Mouse (Mus musculus) heart, adult 18-20 months (tissue): ENCODE measurements at regions not wholly inside any gene's neighbourhood (a gene's known extent, or its start where the extent isn't known, plus 50 kb on each side); places are given as distances from the start of the nearest gene placed in this dataset.

Experiments used
- DNase-seq, 2 experiments: peaks; one replicate each; pipeline ENCODE4 v3.0.0; 2021 to 2022; ENCODE audit warnings: mixed read lengths in 1 of 2

DNA sequence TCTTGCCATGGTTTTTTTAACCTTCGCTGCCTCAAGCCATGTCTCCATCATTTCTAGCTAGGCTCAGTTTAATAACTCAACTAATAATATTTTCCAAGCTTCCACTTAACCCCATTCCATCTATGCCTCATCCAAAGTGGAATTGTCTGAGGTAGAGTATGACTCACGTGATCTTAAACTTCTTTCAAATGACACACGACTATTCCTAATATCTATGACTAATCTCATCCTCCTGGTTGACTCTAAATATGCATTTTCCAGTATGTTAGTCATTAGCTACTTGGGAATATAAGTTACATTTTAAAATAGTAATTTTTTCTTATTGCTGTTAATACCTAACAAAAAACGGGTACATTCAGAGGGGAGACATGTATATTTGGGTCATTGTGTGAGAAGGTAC lies 524.8 kb upstream of the Pappa start:
- no peak for DNase-seq

DNA sequence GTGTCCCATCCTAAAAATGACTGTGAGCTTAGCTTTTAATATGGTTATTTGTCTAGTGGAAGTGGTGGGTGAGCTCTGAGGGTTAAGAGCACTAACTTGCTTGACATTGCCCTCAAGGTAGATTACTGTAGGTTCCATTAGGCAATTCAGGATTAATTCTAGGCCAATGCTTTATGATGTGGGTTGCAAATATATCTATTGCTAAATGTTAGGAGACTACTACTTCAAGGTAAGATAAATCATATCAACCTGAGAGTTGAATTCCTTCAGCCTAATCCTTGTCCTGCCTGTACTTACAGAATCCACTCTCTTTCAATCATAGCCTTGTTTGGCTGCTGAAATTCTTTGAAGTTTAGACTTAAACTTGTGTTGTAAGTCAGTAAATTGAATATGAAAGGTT lies 501.2 kb upstream of the Pappa start:
- no peak for DNase-seq

GRCm38 (mm10) chr4:64632189-64632588 lies 491.8 kb upstream of the Pappa start:
- no peak for DNase-seq

DNA sequence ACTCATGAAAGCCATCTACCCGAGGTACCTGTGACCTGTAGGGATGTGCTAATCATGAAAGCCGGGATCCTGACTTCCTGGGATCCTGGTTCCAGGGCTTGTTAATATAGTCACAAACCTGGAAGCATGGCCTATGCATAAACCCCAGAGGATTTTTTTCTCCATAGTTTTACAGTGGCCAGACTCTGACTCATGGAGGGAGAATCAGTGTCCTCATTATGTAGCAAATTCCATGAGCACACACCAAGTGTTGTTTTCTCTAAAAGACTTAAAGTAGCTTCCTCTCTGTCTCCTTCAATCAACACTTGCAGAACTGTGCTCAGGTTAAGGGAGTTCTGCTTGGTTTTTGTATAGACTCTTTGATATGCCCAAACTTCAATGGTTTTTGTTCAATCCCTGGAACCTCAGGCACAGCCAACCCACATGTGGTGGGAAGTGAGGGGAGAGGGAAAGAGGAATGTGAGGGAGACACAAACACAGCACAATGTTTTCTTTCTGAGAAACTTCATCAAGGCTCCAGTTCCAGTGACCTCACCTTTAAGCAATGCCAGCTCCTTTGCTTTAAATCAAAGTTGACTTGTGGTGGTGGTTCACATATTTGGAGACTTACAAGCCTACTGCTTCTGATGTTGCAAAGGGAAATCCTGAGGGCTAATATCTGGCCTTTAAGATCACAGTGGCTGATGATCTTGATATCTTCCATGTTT lies 488.6 kb upstream of the Pappa start:
- no peak for DNase-seq

DNA sequence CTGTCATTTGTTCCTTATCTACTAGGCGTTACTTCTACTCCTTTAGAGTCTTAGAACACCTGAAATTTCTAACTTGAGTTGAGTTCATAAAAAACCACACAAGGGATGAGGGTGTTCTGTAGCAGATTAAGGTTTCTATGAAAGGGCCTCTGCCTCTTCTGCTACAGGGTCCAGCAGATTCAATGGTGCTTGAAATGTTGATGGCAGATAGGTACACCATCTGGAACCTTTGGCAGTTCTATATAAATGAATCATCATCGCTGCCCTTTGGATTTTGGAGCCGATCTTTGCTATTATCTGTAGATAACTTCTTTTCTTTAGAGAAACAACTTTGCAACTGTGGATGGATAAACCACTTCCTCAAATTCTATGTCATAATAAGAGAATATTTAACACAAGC lies 483.9 kb upstream of the Pappa start:
- no peak for DNase-seq

GRCm38 (mm10) chr4:64640976-64641375 lies 483.0 kb upstream of the Pappa start:
- DNase-seq = no peak

GRCm38 (mm10) chr4:64645141-64645540 lies 478.8 kb upstream of the Pappa start:
- no peak for DNase-seq

DNA sequence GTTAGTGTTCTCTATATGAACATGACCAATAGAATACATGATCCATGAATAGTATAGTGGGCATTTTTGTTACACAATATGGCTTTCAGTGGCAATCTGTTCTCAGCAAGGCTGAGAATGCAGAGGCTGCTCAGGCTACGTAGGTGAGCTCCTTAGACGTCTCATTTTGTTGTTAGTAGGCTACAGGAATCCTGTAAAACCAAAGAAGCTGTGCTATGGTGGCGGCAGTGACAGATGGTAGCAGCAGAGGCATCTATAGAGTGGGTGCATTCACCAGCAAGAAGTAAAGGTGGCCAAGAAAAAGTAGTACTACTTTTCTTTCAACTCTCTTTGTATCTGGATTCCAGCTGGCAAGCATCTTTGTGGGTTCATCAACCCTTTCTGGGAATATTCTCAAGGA lies 469.8 kb upstream of the Pappa start:
- no peak for DNase-seq

DNA sequence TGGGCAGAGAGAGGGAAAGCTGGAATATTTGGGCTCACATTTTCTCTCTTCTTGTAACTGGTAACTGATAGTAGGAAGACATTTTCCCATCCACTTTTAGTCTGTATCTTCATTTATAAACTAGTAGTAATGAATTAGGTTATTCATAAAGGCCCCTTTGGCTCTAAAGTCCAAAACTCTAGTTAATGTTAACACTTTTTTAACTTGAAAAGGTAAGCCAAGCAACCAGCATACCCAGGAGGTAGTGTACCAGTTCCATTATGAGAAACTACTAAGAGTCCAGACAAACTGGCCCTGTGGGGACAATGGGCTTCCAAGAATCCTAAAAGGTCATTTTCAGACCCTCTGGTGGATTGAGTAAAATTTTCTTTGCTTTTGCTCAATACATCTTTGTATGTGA lies 468.4 kb upstream of the Pappa start:
- no peak for DNase-seq

GRCm38 (mm10) chr4:64663722-64664121 lies 460.3 kb upstream of the Pappa start:
- no peak for DNase-seq

DNA sequence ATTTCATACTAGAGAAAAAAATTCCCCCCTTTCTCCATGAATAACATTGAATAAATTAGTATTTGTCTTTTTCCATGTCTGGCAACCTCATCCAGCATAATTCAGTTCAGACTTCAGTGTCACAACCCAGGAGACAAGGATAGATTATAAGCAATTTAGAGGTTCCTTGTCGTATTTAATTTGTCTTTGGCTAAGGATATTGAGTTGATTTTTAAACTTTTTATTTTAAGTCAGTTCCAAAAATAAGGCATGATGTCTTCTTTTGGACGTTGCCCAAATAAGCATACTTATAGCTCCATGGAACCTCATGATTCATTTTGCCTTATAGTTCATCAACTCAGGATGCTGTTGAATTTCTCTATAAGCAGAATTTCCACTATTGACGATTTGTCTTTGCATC lies 456.0 kb upstream of the Pappa start:
- no peak for DNase-seq

DNA sequence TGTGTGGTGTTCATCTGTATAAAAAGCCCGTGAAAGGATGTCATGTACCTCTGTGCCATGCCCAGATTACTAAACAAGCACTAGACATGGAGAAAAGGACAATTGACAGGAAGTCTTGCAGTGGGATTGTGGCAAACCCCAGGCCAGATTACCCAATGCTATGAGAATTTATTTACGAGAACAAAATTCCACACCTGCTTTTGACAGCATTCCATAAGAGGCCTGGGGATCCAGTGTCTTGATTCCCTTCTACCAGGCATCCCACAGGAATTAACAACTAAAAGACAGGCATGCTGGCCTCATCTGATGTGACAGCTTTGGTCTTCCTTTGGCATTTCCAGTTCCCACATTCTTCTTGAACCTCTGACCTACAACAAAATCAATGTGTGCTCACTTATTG lies 454.3 kb upstream of the Pappa start:
- DNase-seq = no peak

DNA sequence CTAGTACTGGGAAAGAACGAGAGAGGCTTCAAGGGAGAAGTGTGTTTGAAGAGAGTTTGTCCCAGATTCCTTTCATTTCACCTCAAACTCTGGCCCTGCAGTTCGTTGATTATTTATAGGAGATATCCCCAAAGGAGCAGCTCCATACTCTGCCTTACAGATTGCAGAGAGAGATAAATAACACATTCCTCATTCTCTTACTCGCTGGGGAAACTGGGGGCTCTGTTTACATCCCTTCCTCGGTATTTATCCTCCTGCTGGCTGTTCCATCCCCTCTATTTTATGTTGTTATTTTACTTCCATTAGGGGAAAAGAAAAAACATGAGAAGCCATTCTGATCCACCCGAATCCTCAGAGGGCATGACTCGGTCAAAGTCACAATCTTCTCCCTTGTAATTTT lies 447.5 kb upstream of the Pappa start:
- no peak for DNase-seq

- DNase-seq = no peak
Measured at GRCm38 (mm10) chr4:64676881-64677280, 447.1 kb upstream of the Pappa start.

DNA sequence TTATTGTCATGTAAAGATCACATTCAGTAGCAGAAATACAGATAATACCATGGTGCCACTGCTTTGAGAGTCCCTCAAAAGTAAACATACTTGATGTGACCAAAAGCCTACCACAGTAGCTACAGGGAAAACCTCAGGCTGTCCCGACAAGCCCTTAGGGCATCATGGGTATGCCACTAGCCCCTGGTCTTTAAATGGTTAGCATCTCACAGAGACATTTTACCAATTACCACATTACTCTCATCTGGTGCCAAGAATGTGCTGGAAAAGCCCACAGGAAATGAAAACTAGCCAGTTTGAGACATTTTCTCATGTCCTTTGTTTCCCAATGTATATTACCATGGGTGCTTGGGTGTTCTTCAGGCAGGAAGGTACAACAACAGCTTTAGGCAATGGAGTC lies 439.3 kb upstream of the Pappa start:
- DNase-seq = no peak

GRCm38 (mm10) chr4:64696134-64696533 lies 427.8 kb upstream of the Pappa start:
- no peak for DNase-seq

- DNase-seq = no peak
Measured at GRCm38 (mm10) chr4:64723296-64723695, 400.7 kb upstream of the Pappa start.

- no peak for DNase-seq
Measured at GRCm38 (mm10) chr4:64724851-64725250, 399.1 kb upstream of the Pappa start.

DNA sequence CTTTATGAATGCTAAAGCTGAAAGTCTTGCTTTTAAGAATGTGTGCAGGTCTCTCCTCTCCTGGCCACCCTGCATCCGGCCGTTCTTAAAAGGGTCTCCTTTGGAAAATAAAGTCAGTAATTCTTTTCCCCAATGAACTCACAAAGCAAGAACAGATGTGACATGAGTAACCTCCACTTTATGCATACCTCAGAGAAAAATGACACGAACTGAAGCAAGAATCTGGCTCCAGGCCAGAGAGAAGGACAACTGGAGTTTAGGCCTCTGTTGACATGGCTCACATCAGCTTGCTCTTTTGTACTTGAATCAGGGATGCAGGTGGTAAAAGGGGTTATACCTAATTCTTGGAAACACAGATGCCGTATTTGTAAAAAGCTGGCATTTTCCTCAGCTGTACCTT lies 368.0 kb upstream of the Pappa start:
- no peak for DNase-seq

- no peak for DNase-seq
Measured at GRCm38 (mm10) chr4:64768610-64769009, 355.4 kb upstream of the Pappa start.

- DNase-seq = peak in 1 of 2 experiments; percentile 2
Measured at GRCm38 (mm10) chr4:64803886-64804285, 320.1 kb upstream of the Pappa start.

DNA sequence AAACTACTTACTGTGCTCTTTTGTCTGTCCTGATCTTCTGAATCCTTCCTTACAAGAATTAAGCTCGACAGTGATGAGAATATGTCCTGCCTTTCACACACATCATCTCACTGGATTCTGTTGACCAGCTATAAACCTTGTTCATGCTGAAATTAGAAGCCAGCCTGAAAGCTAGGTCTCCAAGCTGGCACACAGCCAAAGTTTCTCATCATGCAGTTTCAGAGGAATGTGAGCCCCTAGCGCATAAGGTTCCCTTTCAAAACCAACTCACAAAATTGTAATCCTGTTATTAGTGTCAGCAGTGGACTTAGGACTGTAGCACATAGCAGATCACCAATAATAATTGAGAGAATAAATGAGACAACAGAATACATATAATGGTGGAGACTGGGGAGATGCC lies 319.0 kb upstream of the Pappa start:
- no peak for DNase-seq

DNA sequence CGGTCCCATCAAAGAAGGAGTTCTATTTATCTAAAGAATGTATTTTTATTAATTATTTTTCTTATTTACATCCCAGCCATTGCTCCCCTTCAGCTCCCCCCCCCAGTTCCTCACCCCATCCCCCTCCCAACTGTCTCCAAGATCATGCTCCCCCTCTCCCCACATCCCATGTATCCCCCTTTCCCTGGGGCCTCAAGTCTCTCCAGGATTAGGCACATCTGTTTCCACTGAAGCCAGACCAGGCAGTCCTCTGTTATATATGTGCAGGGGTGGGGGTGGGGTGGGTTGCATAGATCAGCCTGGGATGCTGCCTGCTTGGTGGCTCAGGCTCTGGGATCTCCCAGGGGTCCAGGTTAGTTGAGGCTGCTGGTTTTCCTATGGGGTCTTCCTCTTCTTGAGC lies 316.8 kb upstream of the Pappa start:
- DNase-seq = no peak

GRCm38 (mm10) chr4:64811974-64812373 lies 312.0 kb upstream of the Pappa start:
- DNase-seq = no peak

- DNase-seq = no peak
Measured at GRCm38 (mm10) chr4:64812812-64813211, 311.2 kb upstream of the Pappa start.
